Mouse (Mus musculus) liver, postnatal 0 days (tissue): Measurements from ENCODE around the gene Slc9a5.

Experiments
- CTCF ChIP-seq: sonication (generic); IDR thresholded peaks from 2 replicates; pipeline ENCODE4 v1.5.1; 2016; ENCODE audit warnings: antibody characterized with exemption, low read depth
- EP300 ChIP-seq: IDR thresholded peaks from 2 replicates; pipeline ENCODE4 v1.6.1; 2016; ENCODE audit warnings: antibody characterized with exemption, low read depth, mild to moderate bottlenecking

DNA sequence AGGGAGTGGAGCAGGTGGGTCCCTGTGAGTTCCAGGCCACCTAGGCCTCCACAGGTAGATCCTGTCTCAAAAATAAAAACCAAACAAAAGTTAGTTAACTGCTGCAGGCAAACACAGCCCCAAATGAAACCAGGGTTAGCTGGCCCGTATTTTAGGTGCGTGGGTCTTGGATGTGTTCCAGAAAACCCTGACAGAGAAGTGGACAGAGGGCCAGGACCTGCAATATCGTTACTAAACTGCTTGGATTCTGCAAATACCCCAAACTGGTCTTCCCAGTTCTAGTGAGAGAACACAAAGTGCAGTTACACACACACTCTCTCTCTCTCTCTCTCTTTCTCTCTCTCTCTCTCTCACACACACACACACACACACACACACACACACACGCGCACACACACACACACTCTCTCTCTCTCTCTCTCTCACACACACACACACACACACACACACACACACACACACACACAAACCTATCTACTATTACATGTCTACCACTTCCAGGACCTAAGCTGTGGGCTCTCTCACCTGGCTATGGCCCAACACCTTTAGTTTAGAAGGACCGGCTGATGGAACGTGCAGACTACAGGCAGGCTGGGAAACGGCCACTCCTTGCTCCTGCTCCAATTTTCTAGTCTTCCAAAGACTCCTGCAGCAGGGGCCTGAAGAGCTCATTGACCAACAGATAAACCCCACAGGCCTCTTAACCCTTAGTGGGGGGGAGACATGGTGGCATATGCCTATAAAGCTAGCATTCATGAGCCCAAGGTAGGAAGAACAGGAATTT is 4.7 kb upstream of the Slc9a5 start:
- no peak for TF ChIP-seq CTCF
- TF ChIP-seq EP300, result no peak
